Comparison of ENCODE assay signal across 8 mouse cellular contexts in the genomic region with DNA sequence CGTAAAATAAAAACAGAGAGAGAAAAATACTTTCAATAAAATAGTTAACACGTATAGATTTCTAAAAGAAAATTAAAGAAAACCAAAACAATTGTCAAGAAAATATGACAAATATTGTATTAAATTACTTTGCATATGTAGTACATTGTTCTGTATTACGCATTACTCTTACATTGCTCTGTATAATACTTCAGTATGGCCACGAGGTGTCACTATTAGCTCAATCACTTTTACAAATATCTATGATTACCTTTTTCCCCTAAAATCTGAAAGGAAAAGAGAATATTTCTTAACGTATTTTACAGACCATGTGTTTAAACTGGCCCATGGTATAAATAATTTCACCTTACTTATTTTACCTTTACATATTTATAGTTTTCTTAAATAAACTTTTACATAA.
DNase-seq lines count a peak whose midpoint lies in the region; ATAC-seq and TF ChIP-seq lines count a peak whose summit lies in the region.

No protein-coding gene starts in this region.

- H3K9me3 ChIP-seq in midbrain, embryonic 11.5 days (ENCODE audit: control insufficient read depth, low read length) = no peaks in the 10 kb centered on the region
- no peaks in the 10 kb centered on the region for H3K9me3 ChIP-seq in midbrain, embryonic 10.5 days (replicated peaks)
- H3K9me3 ChIP-seq in hindbrain, embryonic 12.5 days (replicated peaks) = no peaks in the 10 kb centered on the region
- no peaks in the 10 kb centered on the region for H3K9me3 ChIP-seq in stomach, postnatal 0 days (ENCODE audit: control insufficient read depth, low read length)

- H3K27me3 ChIP-seq in midbrain, embryonic 11.5 days (ENCODE audit: control insufficient read depth, insufficient read depth, low read length) = no peaks in the 10 kb centered on the region
- no peaks in the 10 kb centered on the region for H3K27me3 ChIP-seq in midbrain, embryonic 10.5 days (ENCODE audit: low read depth, poor library complexity, severe bottlenecking)
- H3K27me3 ChIP-seq in hindbrain, embryonic 12.5 days = no peaks in the 10 kb centered on the region
- H3K27me3 ChIP-seq in stomach, postnatal 0 days (ENCODE audit: control insufficient read depth, insufficient read depth, low read length) = no peaks in the 10 kb centered on the region

- no peak overlapping the region for H3K27ac ChIP-seq in midbrain, embryonic 11.5 days (ENCODE audit: low read depth, low read length)
- no peak overlapping the region for H3K27ac ChIP-seq in midbrain, embryonic 10.5 days (replicated peaks)
- H3K27ac ChIP-seq in hindbrain, embryonic 12.5 days = no peak overlapping the region
- H3K27ac ChIP-seq in stomach, postnatal 0 days (replicated peaks) = no peak overlapping the region

- TF ChIP-seq EP300 in stomach, postnatal 0 days (optimal IDR thresholded peaks at IDR 0.05) = no peak

- peak; percentile 71; the same call in 1 of the 2 replicates for ATAC-seq in midbrain, embryonic 11.5 days (ENCODE audit: low FRiP score)
- peak; percentile 68; the same call in 1 of the 2 replicates for ATAC-seq in hindbrain, embryonic 12.5 days (ENCODE audit: low FRiP score)
- ATAC-seq in stomach, postnatal 0 days (ENCODE audit: low FRiP score, low TSS enrichment) = no peak

- H3K9ac ChIP-seq in midbrain, embryonic 11.5 days (ENCODE audit: low read length) = no peak overlapping the region
- no peak overlapping the region for H3K9ac ChIP-seq in hindbrain, embryonic 12.5 days
- no peak overlapping the region for H3K9ac ChIP-seq in stomach, postnatal 0 days (ENCODE audit: low read length)

- H3K4me3 ChIP-seq in midbrain, embryonic 11.5 days (ENCODE audit: low read depth, low read length) = no peak overlapping the region
- H3K4me3 ChIP-seq in midbrain, embryonic 10.5 days = no peak overlapping the region
- H3K4me3 ChIP-seq in hindbrain, embryonic 12.5 days = no peak overlapping the region
- no peak overlapping the region for H3K4me3 ChIP-seq in stomach, postnatal 0 days (ENCODE audit: low read depth, low read length)

- no peaks in the 10 kb centered on the region for H3K36me3 ChIP-seq in midbrain, embryonic 11.5 days (ENCODE audit: control insufficient read depth, insufficient read depth, low read length)
- H3K36me3 ChIP-seq in midbrain, embryonic 10.5 days = no peaks in the 10 kb centered on the region
- H3K36me3 ChIP-seq in hindbrain, embryonic 12.5 days = no peaks in the 10 kb centered on the region
- H3K36me3 ChIP-seq in stomach, postnatal 0 days (ENCODE audit: control insufficient read depth, insufficient read depth, low read length) = no peaks in the 10 kb centered on the region

- WGBS in midbrain, embryonic 11.5 days = 39% methylated on average over 5 of the region's 5 CpGs
- WGBS in midbrain, embryonic 10.5 days = 41% methylated on average over 5 of the region's 5 CpGs
- WGBS in hindbrain, embryonic 12.5 days = 37% methylated on average over 5 of the region's 5 CpGs
- WGBS in stomach, postnatal 0 days = 30% methylated on average over 5 of the region's 5 CpGs

- peak; percentile 85 for TF ChIP-seq CTCF in stomach, postnatal 0 days (IDR thresholded peaks at IDR 0.05; ENCODE audit: low read depth)

- peak; percentile 57 for DNase-seq in embryo, embryonic 10 days (ENCODE audit: low spot score)
- no peak for DNase-seq in embryo, embryonic 9.5 days (ENCODE audit: extremely low spot score)
- DNase-seq in midbrain, embryonic 11.5 days (ENCODE audit: low spot score, missing footprints) = no peak
- DNase-seq in midbrain, embryonic 10.5 days (ENCODE audit: low spot score) = no peak
- DNase-seq in stomach, postnatal 0 days (ENCODE audit: low spot score) = no peak
- no peak for DNase-seq in frontal cortex, postnatal 36 days (ENCODE audit: low spot score in 2 of 2)
- DNase-seq in right cerebral cortex, postnatal 25 days = no peak

- H3K4me1 ChIP-seq in midbrain, embryonic 11.5 days (ENCODE audit: control insufficient read depth, insufficient read depth, low read length) = no peaks in the 10 kb centered on the region
- no peaks in the 10 kb centered on the region for H3K4me1 ChIP-seq in midbrain, embryonic 10.5 days
- H3K4me1 ChIP-seq in hindbrain, embryonic 12.5 days = no peaks in the 10 kb centered on the region
- H3K4me1 ChIP-seq in stomach, postnatal 0 days (replicated peaks; ENCODE audit: control insufficient read depth, insufficient read depth) = no peaks in the 10 kb centered on the region

- no peak overlapping the region for H3K4me2 ChIP-seq in midbrain, embryonic 11.5 days
- no peak overlapping the region for H3K4me2 ChIP-seq in hindbrain, embryonic 12.5 days (replicated peaks)
- no peak overlapping the region for H3K4me2 ChIP-seq in stomach, postnatal 0 days (replicated peaks; ENCODE audit: low read depth)
